ENCODE assay signal across 11 mouse cellular contexts in genomic region chrX:71314380-71314779, GRCm38 (mm10).
"Had no signal": no experiment of that assay in that cellular context is flagged by ENCODE, and none has a peak within 500 bp of the region (broad histone marks: within the 10 kb centered on the region; RNA-seq: fewer than 3 reads in every experiment).

No protein-coding gene starts in this region.

- ATAC-seq: liver, postnatal 0 days; lung, postnatal 0 days; midbrain, embryonic 13.5 days; midbrain, embryonic 15.5 days had no signal

- DNase-seq: liver, postnatal 0 days; lung, adult 2 months; lung, postnatal 14 days; lung, postnatal 36 days; right cerebral cortex, postnatal 25 days; thymus, adult 18-20 months; thymus, postnatal 14 days; thymus, postnatal 36 days had no signal
